Mouse (Mus musculus) CH12.LX (cell line): ENCODE data around the gene Fkbp9. TPM values are rescaled to one million over a fixed set of nuclear protein-coding genes. Genes with fewer than 3 reads are reported as not detected.

Experiments
- DNase-seq: peaks from one replicate; pipeline ENCODE4 v3.0.0-alpha.2; 2013; ENCODE audit errors: extremely low read depth
- H3K27ac ChIP-seq: 2 replicates; pipeline ENCODE4 v1.5.1; 2012; ENCODE audit warnings: low read depth, mild to moderate bottlenecking, control low read depth, moderate library complexity; ENCODE audit not compliant: insufficient read depth
- H3K27me3 ChIP-seq: replicated peaks from 2 replicates; pipeline ENCODE3; 2012; ENCODE audit warnings: inconsistent platforms
- H3K36me3 ChIP-seq, 2 experiments: replicated peaks in 1 of 2; 2 replicates each; pipeline versions ENCODE3 to v1.6.1; 2012; ENCODE audit warnings: inconsistent platforms in 1 of 2, low read length in 1 of 2, mild to moderate bottlenecking in 1 of 2, mixed read lengths in 1 of 2, moderate library complexity in 1 of 2; ENCODE audit not compliant: control insufficient read depth in 1 of 2, insufficient read depth in 1 of 2
- H3K4me1 ChIP-seq, 2 experiments: 2 replicates each; pipeline ENCODE4 v1.6.1; 2012; ENCODE audit warnings: inconsistent platforms in 1 of 2, moderate library complexity in 1 of 2; ENCODE audit not compliant: insufficient read depth in 2 of 2, control insufficient read depth in 1 of 2
- H3K4me2 ChIP-seq: 2 replicates; pipeline ENCODE4 v1.6.1; 2012; ENCODE audit warnings: low read depth, mild to moderate bottlenecking, control low read depth; ENCODE audit not compliant: poor library complexity, insufficient read depth, severe bottlenecking
- H3K4me3 ChIP-seq, 3 experiments: fragments of 150-350 bp in 1 of 3; sonication (generic) in 1 of 3; replicated peaks in 1 of 3; 2 replicates each; pipeline versions ENCODE3 to v1.5.1; 2011 to 2012; ENCODE audit warnings: low read depth in 2 of 3, low read length in 2 of 3, mild to moderate bottlenecking in 2 of 3, moderate library complexity in 2 of 3, control low read depth in 1 of 3, improper control_type of control experiment in 1 of 3, inconsistent platforms in 1 of 3, mixed read lengths in 1 of 3; ENCODE audit not compliant: poor library complexity in 1 of 3
- H3K79me2 ChIP-seq: replicated peaks from 2 replicates; pipeline ENCODE4 v1.6.1; 2012; ENCODE audit warnings: mild to moderate bottlenecking, moderate library complexity; ENCODE audit not compliant: control insufficient read depth, poor library complexity, insufficient read depth, severe bottlenecking; ENCODE audit errors: extremely low read depth
- H3K9ac ChIP-seq: 2 replicates; pipeline ENCODE4 v1.6.1; 2012; ENCODE audit warnings: low read depth, mild to moderate bottlenecking, control low read depth, moderate library complexity; ENCODE audit not compliant: insufficient read depth
- H3K9me3 ChIP-seq: replicated peaks from 2 replicates; pipeline ENCODE3; 2012; ENCODE audit warnings: low read length, inconsistent platforms, mixed read lengths
- BHLHE40 ChIP-seq: IDR thresholded peaks from 2 replicates; pipeline ENCODE4 v1.6.1; 2011; ENCODE audit warnings: mild to moderate bottlenecking, low read depth, low read length, improper control_type of control experiment
- CTCF ChIP-seq, 2 experiments: IDR thresholded peaks in 1 of 2; conservative IDR thresholded peaks in 1 of 2; 2 replicates each; pipeline ENCODE4 v1.5.1; 2011 to 2012; ENCODE audit warnings: low read depth in 2 of 2, low read length in 2 of 2, improper control_type of control experiment in 1 of 2, inconsistent platforms in 1 of 2, mild to moderate bottlenecking in 1 of 2, moderate library complexity in 1 of 2
- ELF1 ChIP-seq: IDR thresholded peaks from 2 replicates; pipeline ENCODE4 v1.6.1; 2014; ENCODE audit warnings: low read depth, mild to moderate bottlenecking, inconsistent platforms, low read length, improper control_type of control experiment
- HCFC1 ChIP-seq: IDR thresholded peaks from 2 replicates; pipeline ENCODE4 v1.6.1; 2012; ENCODE audit warnings: low read depth, mild to moderate bottlenecking, inconsistent platforms, low read length, improper control_type of control experiment
- JUN ChIP-seq: IDR thresholded peaks from 2 replicates; pipeline ENCODE4 v1.6.1; 2011; ENCODE audit warnings: low read depth, mild to moderate bottlenecking, low read length, improper control_type of control experiment, moderate library complexity; ENCODE audit not compliant: insufficient read depth
- KAT2A ChIP-seq: IDR thresholded peaks from 2 replicates; pipeline ENCODE4 v1.6.1; 2012; ENCODE audit warnings: low read length, improper control_type of control experiment, inconsistent platforms; ENCODE audit not compliant: insufficient replicate concordance
- MAFK ChIP-seq: IDR thresholded peaks from 2 replicates; pipeline ENCODE4 v1.6.1; 2011; ENCODE audit warnings: low read length, improper control_type of control experiment; ENCODE audit not compliant: insufficient replicate concordance
- MAX ChIP-seq: IDR thresholded peaks from 2 replicates; pipeline ENCODE4 v1.6.1; 2011; ENCODE audit warnings: low read length, improper control_type of control experiment
- MAZ ChIP-seq: IDR thresholded peaks from 2 replicates; pipeline ENCODE4 v1.6.1; 2012; ENCODE audit warnings: low read depth, mild to moderate bottlenecking, inconsistent platforms, low read length, improper control_type of control experiment, moderate library complexity
- MEF2A ChIP-seq: IDR thresholded peaks from 2 replicates; pipeline ENCODE4 v1.6.1; 2014; ENCODE audit warnings: low read depth, mild to moderate bottlenecking, inconsistent platforms, low read length, improper control_type of control experiment, borderline replicate concordance
- MXI1 ChIP-seq: IDR thresholded peaks from 2 replicates; pipeline ENCODE4 v1.6.1; 2011; ENCODE audit warnings: mild to moderate bottlenecking, low read depth, low read length, improper control_type of control experiment
- NRF1 ChIP-seq: IDR thresholded peaks from 2 replicates; pipeline ENCODE4 v1.6.1; 2014; ENCODE audit warnings: low read depth, mild to moderate bottlenecking, inconsistent platforms, low read length, improper control_type of control experiment, moderate library complexity
- PAX5 ChIP-seq: IDR thresholded peaks from 2 replicates; pipeline ENCODE4 v1.6.1; 2012; ENCODE audit warnings: low read length, inconsistent platforms, mixed read lengths
- POLR2AphosphoS2 ChIP-seq: IDR thresholded peaks from 2 replicates; pipeline ENCODE4 v1.6.1; 2011; ENCODE audit warnings: low read depth, low read length, improper control_type of control experiment
- RAD21 ChIP-seq: IDR thresholded peaks from 2 replicates; pipeline ENCODE4 v1.6.1; 2011; ENCODE audit warnings: low read depth, mild to moderate bottlenecking, low read length, improper control_type of control experiment, moderate library complexity
- SIN3A ChIP-seq: IDR thresholded peaks from 2 replicates; pipeline ENCODE4 v1.6.1; 2012; ENCODE audit warnings: low read length, improper control_type of control experiment, inconsistent platforms
- SMC3 ChIP-seq: IDR thresholded peaks from 2 replicates; pipeline ENCODE4 v1.6.1; 2011; ENCODE audit warnings: low read depth, low read length, improper control_type of control experiment
- TCF12 ChIP-seq: IDR thresholded peaks from 2 replicates; pipeline ENCODE4 v1.6.1; 2014; ENCODE audit warnings: low read depth, mild to moderate bottlenecking, inconsistent platforms, low read length, improper control_type of control experiment
- USF1 ChIP-seq: IDR thresholded peaks from 2 replicates; pipeline ENCODE4 v1.6.1; 2014; ENCODE audit warnings: low read depth, mild to moderate bottlenecking, inconsistent platforms, low read length, improper control_type of control experiment
- ZC3H11A ChIP-seq: IDR thresholded peaks from 2 replicates; pipeline ENCODE4 v1.6.1; 2012; ENCODE audit warnings: low read depth, mild to moderate bottlenecking, inconsistent platforms, low read length, improper control_type of control experiment
- ZKSCAN1 ChIP-seq: IDR thresholded peaks from 2 replicates; pipeline ENCODE4 v1.6.1; 2012; ENCODE audit warnings: low read depth, inconsistent platforms, low read length, improper control_type of control experiment, borderline replicate concordance
- dilution Hi-C: fragments of 300-500 bp; cut with MboI; formaldehyde crosslinking; loops from 2 replicates; pipeline ENCODE4 v1.14.3; 2020; ENCODE audit warnings: low sequenced_read_pairs; ENCODE audit not compliant: extremely low pct_unique_long_range_greater_than_20kb, extremely low pct_ligation_motif_present
- in situ Hi-C: fragments of 300-500 bp; cut with MboI; formaldehyde crosslinking; loops from 3 replicates; pipeline ENCODE4 v1.14.3; 2019; ENCODE audit warnings: low sequenced_read_pairs, low pct_ligation_motif_present, low pct_unique_long_range_greater_than_20kb, mixed read lengths
- polyA plus RNA-seq: library from polyadenylated mRNA; unstranded; fragments of >175 nt; gene quantifications from 2 replicates; pipeline ENCODE4 v1.2.1, GENCODE M21; 2012; ENCODE audit warnings: low read depth; ENCODE audit not compliant: insufficient read length
- total RNA-seq, 2 experiments: library from RNA; depleted of rRNA; stranded (reverse); fragments of 300-350 nt in 1 of 2; fragments of >200 nt in 1 of 2; gene quantifications; 2 replicates each; pipeline ENCODE4 v1.2.3; 2012 to 2014

Gene Fkbp9
- total and polyA plus RNA-seq, 3 experiments, result 0.07 to 1.7 TPM; not detected in 1

- Histone ChIP-seq H3K4me1 (peaks cover 0 to 4% of the 10 kb centered on the region in 2 experiments; a peak in 1 of 4 replicates), H3K27me3 (no peaks in the 10 kb centered on the region), H3K9me3 (no peaks in the 10 kb centered on the region), H3K4me2 (no peak overlapping the region), H3K36me3 (no peaks in the 10 kb centered on the region), H3K79me2 (no peaks in the 10 kb centered on the region), H3K9ac (no peak overlapping the region), H3K27ac (no peak overlapping the region), H3K4me3 (no peak overlapping the region)
- no peak for DNase-seq
- in situ Hi-C loops, result loop anchor here (10.0 kb wide), 2 partner anchors 100 to 760 kb away; no protein-coding TSS in a partner anchor
- dilution Hi-C loops, result no loop called here
- TF ChIP-seq MXI1, result no peak
- no peak for TF ChIP-seq PAX5
- TF ChIP-seq HCFC1, result no peak
- TF ChIP-seq JUN, result no peak
- no peak for TF ChIP-seq TCF12
- no peak for TF ChIP-seq MAZ
- TF ChIP-seq ELF1, result no peak
- no peak for TF ChIP-seq ZC3H11A
- TF ChIP-seq KAT2A, result no peak
- TF ChIP-seq BHLHE40, result no peak
Observed at GRCm38 (mm10) chr6:56805026-56805425, 26.8 kb upstream of the Fkbp9 start.

GRCm38 (mm10) chr6:56806195-56806594 is 25.7 kb upstream of the Fkbp9 start:
- Histone ChIP-seq H3K79me2 (no peaks in the 10 kb centered on the region), H3K27ac (no peak overlapping the region), H3K4me2 (no peak overlapping the region)
- no peak for DNase-seq
- no peak for TF ChIP-seq ZKSCAN1
- no peak for TF ChIP-seq MAX
- TF ChIP-seq, all 38 proteins: peak for 0
- Histone ChIP-seq H3K4me3 (no peak overlapping the region), H3K9me3 (no peaks in the 10 kb centered on the region), H3K36me3 (no peaks in the 10 kb centered on the region), H3K27me3 (no peaks in the 10 kb centered on the region), H3K4me1 (no peaks in the 10 kb centered on the region), H3K9ac (no peak overlapping the region)
- in situ Hi-C loops (loop anchor here (10.0 kb wide), 2 partner anchors 99 to 759 kb away; no protein-coding TSS in a partner anchor), dilution Hi-C loops (no loop called here)

- DNase-seq, result peak; percentile 64
- no peak for TF ChIP-seq MAFK
- TF ChIP-seq MEF2A, result no peak
- 0 out of 2 replicates have a peak, but pooled peaks have one; percentile 4 for TF ChIP-seq NRF1
- 0 out of 2 replicates have a peak, but pooled peaks have one; percentile 26 for TF ChIP-seq SIN3A
- no peak for TF ChIP-seq USF1
- peak; percentile 50 for TF ChIP-seq ZC3H11A
- no peak for TF ChIP-seq POLR2AphosphoS2
- peak; percentile 88 for TF ChIP-seq SMC3
- peak; percentile 88 to 90 for TF ChIP-seq CTCF (conservative IDR thresholded peaks at IDR 0.05 in 1 of 2, IDR thresholded peaks at IDR 0.05 in 1 of 2; ENCODE audit: low read depth in 2 of 2, low read length in 2 of 2)
- TF ChIP-seq RAD21, result peak; percentile 98
- H3K36me3 ChIP-seq, result no peaks in the 10 kb centered on the region
Observed at GRCm38 (mm10) chr6:56808656-56809055, 23.2 kb upstream of the Fkbp9 start.

More at GRCm38 (mm10) chr6:56808656-56809055, 23.2 kb upstream of the Fkbp9 start:
- in situ Hi-C loops, result loop anchor here (10.0 kb wide), 2 partner anchors 96 to 756 kb away; no protein-coding TSS in a partner anchor
- Histone ChIP-seq H3K9ac (no peak overlapping the region), H3K4me3 (no peak overlapping the region), H3K4me2 (no peak overlapping the region), H3K4me1 (no peaks in the 10 kb centered on the region), H3K9me3 (no peaks in the 10 kb centered on the region), H3K27me3 (no peaks in the 10 kb centered on the region), H3K27ac (no peak overlapping the region), H3K79me2 (no peaks in the 10 kb centered on the region)
- dilution Hi-C loops, result no loop called here
